Mouse (Mus musculus): ENCODE measurements around the gene Gabarapl1. TPM values are rescaled to one million over a fixed set of nuclear protein-coding genes. Genes with fewer than 3 reads are reported as not detected.

The Gabarapl1 gene
- total and polyA plus RNA-seq, 2 experiments from 2014 or later, result 276 to 333 TPM

- H3K4me2 ChIP-seq (ENCODE audit: low read depth, low read length, poor library complexity, severe bottlenecking), result no peak overlapping the region
- peaks cover 46% of the 10 kb centered on the region for H3K36me3 ChIP-seq (ENCODE audit: insufficient read depth, low read length)
- no peaks in the 10 kb centered on the region for H3K4me1 ChIP-seq (ENCODE audit: insufficient read depth, low read length)
- ATAC-seq (ENCODE audit: low FRiP score) (no peak), DNase-seq (ENCODE audit: low spot score) (peak; percentile 22)
- WGBS, result 47% methylated on average over 9 of the region's 9 CpGs
- H3K9ac ChIP-seq (replicated peaks; ENCODE audit: low read length, poor library complexity, severe bottlenecking), result no peak overlapping the region
- no peaks in the 10 kb centered on the region for H3K27me3 ChIP-seq (ENCODE audit: insufficient read depth, low read length)
- no peak overlapping the region for H3K27ac ChIP-seq (ENCODE audit: low read depth, low read length)
- H3K9me3 ChIP-seq (ENCODE audit: low read length), result no peaks in the 10 kb centered on the region
- no peak overlapping the region for H3K4me3 ChIP-seq (ENCODE audit: low read depth, low read length)
- no peak for TF ChIP-seq CTCF (IDR thresholded peaks at IDR 0.05)
These were observed 9.0 kb downstream of the Gabarapl1 start for GRCm38 (mm10) chr6:129541931-129542330.

- 91% methylated on average over 3 of the region's 3 CpGs for WGBS
- peaks cover 42% of the 10 kb centered on the region for H3K36me3 ChIP-seq (ENCODE audit: insufficient read depth, low read length)
- H3K9ac ChIP-seq (replicated peaks; ENCODE audit: low read length, poor library complexity, severe bottlenecking), result no peak overlapping the region
- no peak overlapping the region for H3K4me3 ChIP-seq (ENCODE audit: low read depth, low read length)
- no peak overlapping the region for H3K27ac ChIP-seq (ENCODE audit: low read depth, low read length)
- no peaks in the 10 kb centered on the region for H3K4me1 ChIP-seq (ENCODE audit: insufficient read depth, low read length)
- no peak for ATAC-seq (ENCODE audit: low FRiP score)
- no peak for DNase-seq (ENCODE audit: low spot score)
- no peaks in the 10 kb centered on the region for H3K9me3 ChIP-seq (ENCODE audit: low read length)
- no peak for TF ChIP-seq CTCF (IDR thresholded peaks at IDR 0.05)
- H3K27me3 ChIP-seq (ENCODE audit: insufficient read depth, low read length), result no peaks in the 10 kb centered on the region
- no peak overlapping the region for H3K4me2 ChIP-seq (ENCODE audit: low read depth, low read length, poor library complexity, severe bottlenecking)
These were observed 9.6 kb downstream of the Gabarapl1 start for GRCm38 (mm10) chr6:129542540-129542939.

GRCm38 (mm10) chr6:129543709-129544606, 11.0 kb downstream of the Gabarapl1 start:
- Histone ChIP-seq H3K4me3 (ENCODE audit: low read depth, low read length) (no peak overlapping the region), H3K27ac (ENCODE audit: low read depth, low read length) (no peak overlapping the region), H3K27me3 (ENCODE audit: insufficient read depth, low read length) (no peaks in the 10 kb centered on the region), H3K4me2 (ENCODE audit: low read depth, low read length, poor library complexity, severe bottlenecking) (no peak overlapping the region), H3K9ac (replicated peaks; ENCODE audit: low read length, poor library complexity, severe bottlenecking) (no peak overlapping the region), H3K9me3 (ENCODE audit: low read length) (no peaks in the 10 kb centered on the region), H3K36me3 (ENCODE audit: insufficient read depth, low read length) (peaks cover 29% of the 10 kb centered on the region), H3K4me1 (ENCODE audit: insufficient read depth, low read length) (no peaks in the 10 kb centered on the region)
- peak; percentile 77 for ATAC-seq (ENCODE audit: low FRiP score)
- peak; percentile 78 for DNase-seq (ENCODE audit: low spot score)
- peak; percentile 99 for TF ChIP-seq CTCF (IDR thresholded peaks at IDR 0.05)
- WGBS, result 52% methylated on average over 6 of the region's 6 CpGs

GRCm38 (mm10) chr6:129547277-129547676, 14.3 kb downstream of the Gabarapl1 start:
- no peak for ATAC-seq (ENCODE audit: low FRiP score)

GRCm38 (mm10) chr6:129548009-129548408, 15.0 kb downstream of the Gabarapl1 start:
- no peaks in the 10 kb centered on the region for H3K36me3 ChIP-seq (ENCODE audit: insufficient read depth, low read length)
- no peaks in the 10 kb centered on the region for H3K4me1 ChIP-seq (ENCODE audit: insufficient read depth, low read length)
- H3K27me3 ChIP-seq (ENCODE audit: insufficient read depth, low read length), result no peaks in the 10 kb centered on the region
- no peak overlapping the region for H3K9ac ChIP-seq (replicated peaks; ENCODE audit: low read length, poor library complexity, severe bottlenecking)
- no peak overlapping the region for H3K4me3 ChIP-seq (ENCODE audit: low read depth, low read length)
- no peak overlapping the region for H3K27ac ChIP-seq (ENCODE audit: low read depth, low read length)
- DNase-seq (ENCODE audit: low spot score) (no peak), ATAC-seq (ENCODE audit: low FRiP score) (no peak)
- no peak for TF ChIP-seq CTCF (IDR thresholded peaks at IDR 0.05)
- H3K9me3 ChIP-seq (ENCODE audit: low read length), result no peaks in the 10 kb centered on the region
- no peak overlapping the region for H3K4me2 ChIP-seq (ENCODE audit: low read depth, low read length, poor library complexity, severe bottlenecking)
- WGBS, result 71% methylated on average over 3 of the region's 3 CpGs

More at GRCm38 (mm10) chr6:129547277-129547676, 14.3 kb downstream of the Gabarapl1 start:
- no peak overlapping the region for H3K9ac ChIP-seq (replicated peaks; ENCODE audit: low read length, poor library complexity, severe bottlenecking)
- H3K36me3 ChIP-seq (ENCODE audit: insufficient read depth, low read length), result no peaks in the 10 kb centered on the region
- no peaks in the 10 kb centered on the region for H3K4me1 ChIP-seq (ENCODE audit: insufficient read depth, low read length)
- no peaks in the 10 kb centered on the region for H3K27me3 ChIP-seq (ENCODE audit: insufficient read depth, low read length)
- no peak overlapping the region for H3K4me3 ChIP-seq (ENCODE audit: low read depth, low read length)
- no peaks in the 10 kb centered on the region for H3K9me3 ChIP-seq (ENCODE audit: low read length)
- no peak for TF ChIP-seq CTCF (IDR thresholded peaks at IDR 0.05)
- DNase-seq (ENCODE audit: low spot score), result no peak
- no peak overlapping the region for H3K27ac ChIP-seq (ENCODE audit: low read depth, low read length)
- 83% methylated on average over 2 of the region's 2 CpGs for WGBS
- H3K4me2 ChIP-seq (ENCODE audit: low read depth, low read length, poor library complexity, severe bottlenecking), result no peak overlapping the region

GRCm38 (mm10) chr6:129557298-129558023, 24.5 kb downstream of the Gabarapl1 start:
- DNase-seq (ENCODE audit: low spot score), result no peak
- Histone ChIP-seq H3K4me1 (ENCODE audit: insufficient read depth, low read length) (no peaks in the 10 kb centered on the region), H3K4me3 (ENCODE audit: low read depth, low read length) (no peak overlapping the region), H3K9ac (replicated peaks; ENCODE audit: low read length, poor library complexity, severe bottlenecking) (no peak overlapping the region), H3K9me3 (ENCODE audit: low read length) (no peaks in the 10 kb centered on the region), H3K4me2 (ENCODE audit: low read depth, low read length, poor library complexity, severe bottlenecking) (no peak overlapping the region), H3K27ac (ENCODE audit: low read depth, low read length) (no peak overlapping the region), H3K27me3 (ENCODE audit: insufficient read depth, low read length) (no peaks in the 10 kb centered on the region), H3K36me3 (ENCODE audit: insufficient read depth, low read length) (no peaks in the 10 kb centered on the region)
- peak; percentile 48; the same call in 1 of the 2 replicates for ATAC-seq (ENCODE audit: low FRiP score)
- no peak for TF ChIP-seq CTCF (IDR thresholded peaks at IDR 0.05)

Data from midbrain, postnatal 0 days (tissue).